Mouse (Mus musculus) hindbrain, embryonic 15.5 days (tissue): Measurements from ENCODE around the gene Cit. TPM values are rescaled to one million over a fixed set of nuclear protein-coding genes. Genes with fewer than 3 reads are reported as not detected.

Source experiments
- ATAC-seq: fragments of 200-750 bp; cut with Nextera tagmentation; 2 replicates; pipeline ENCODE4 v1.8.0; 2017; ENCODE audit warnings: low read depth, moderate number of reproducible peaks, moderate TSS enrichment; ENCODE audit not compliant: low FRiP score
- H3K27ac ChIP-seq: fragments of 300-500 bp; sonication (generic); replicated peaks from 2 replicates; pipeline ENCODE4 v1.5.1; 2015; ENCODE audit warnings: mild to moderate bottlenecking, inconsistent platforms
- H3K27me3 ChIP-seq: fragments of 300-500 bp; sonication (generic); 2 replicates; pipeline ENCODE4 v1.6.1; 2015; ENCODE audit warnings: control low read depth, inconsistent platforms
- H3K36me3 ChIP-seq: fragments of 300-500 bp; sonication (generic); 2 replicates; pipeline ENCODE4 v1.6.1; 2015; ENCODE audit warnings: control low read depth, inconsistent platforms
- H3K4me1 ChIP-seq: fragments of 300-500 bp; sonication (generic); replicated peaks from 2 replicates; pipeline ENCODE4 v1.6.1; 2015; ENCODE audit warnings: control low read depth, inconsistent platforms
- H3K4me2 ChIP-seq: fragments of 300-500 bp; sonication (generic); 2 replicates; pipeline ENCODE4 v1.6.1; 2015; ENCODE audit warnings: moderate library complexity, mild to moderate bottlenecking, inconsistent platforms
- H3K4me3 ChIP-seq: fragments of 300-500 bp; sonication (generic); 2 replicates; pipeline ENCODE4 v1.5.1; 2015; ENCODE audit warnings: mild to moderate bottlenecking, inconsistent platforms
- H3K9ac ChIP-seq: fragments of 300-500 bp; sonication (generic); 2 replicates; pipeline ENCODE4 v1.6.1; 2015; ENCODE audit warnings: inconsistent platforms
- H3K9me3 ChIP-seq: fragments of 300-500 bp; sonication (generic); 2 replicates; pipeline ENCODE4 v1.6.1; 2016; ENCODE audit warnings: control low read depth, inconsistent platforms
- WGBS: fragments of 180-500 bp; shearing (Covaris S2); methylation state at CpG from one replicate; pipeline ENCODE4 v1.1.7; 2015; 5-methylcytosine and 5-hydroxymethylcytosine counted together
- polyA plus RNA-seq: library from polyadenylated mRNA; unstranded; fragments of >200 nt; fragmentation: Nextera tagmentation; extraction: Ambion mirVana; gene quantifications from 2 replicates; pipeline ENCODE4 v1.2.1, GENCODE M21; 2015

Cit gene
- polyA plus RNA-seq, 1 experiment from 2014 or later, result 30.2 TPM

- peaks cover 21% of the 10 kb centered on the region for H3K4me1 ChIP-seq
- no peak for ATAC-seq
- no peak overlapping the region for H3K4me2 ChIP-seq
- no peaks in the 10 kb centered on the region for H3K27me3 ChIP-seq
- H3K36me3 ChIP-seq, result peaks cover 59% of the 10 kb centered on the region
- 76% methylated on average over 11 of the region's 11 CpGs for WGBS
- no peak overlapping the region for H3K9ac ChIP-seq
- no peak overlapping the region for H3K4me3 ChIP-seq
- no peaks in the 10 kb centered on the region for H3K9me3 ChIP-seq
- H3K27ac ChIP-seq, result no peak overlapping the region
Measured at GRCm38 (mm10) chr5:116019371-116019770, 174.3 kb downstream of the Cit start.

- H3K36me3 ChIP-seq, result peaks cover 37% of the 10 kb centered on the region
- H3K9ac ChIP-seq, result no peak overlapping the region
- H3K4me2 ChIP-seq, result no peak overlapping the region
- no peaks in the 10 kb centered on the region for H3K27me3 ChIP-seq
- H3K9me3 ChIP-seq, result no peaks in the 10 kb centered on the region
- H3K4me1 ChIP-seq, result peaks cover 21% of the 10 kb centered on the region
- H3K27ac ChIP-seq, result no peak overlapping the region
- WGBS, result 93% methylated on average over 14 of the region's 14 CpGs
- ATAC-seq, result no peak
- H3K4me3 ChIP-seq, result no peak overlapping the region
Measured at GRCm38 (mm10) chr5:116021552-116021951, 176.5 kb downstream of the Cit start.

GRCm38 (mm10) chr5:116022131-116022530, 177.1 kb downstream of the Cit start:
- Histone ChIP-seq H3K9me3 (no peaks in the 10 kb centered on the region), H3K27ac (no peak overlapping the region), H3K27me3 (no peaks in the 10 kb centered on the region), H3K4me3 (no peak overlapping the region), H3K9ac (no peak overlapping the region), H3K36me3 (peaks cover 31% of the 10 kb centered on the region), H3K4me1 (peaks cover 21% of the 10 kb centered on the region), H3K4me2 (no peak overlapping the region)
- 93% methylated on average over 12 of the region's 12 CpGs for WGBS
- ATAC-seq, result no peak

- 89% methylated on average over 7 of the region's 7 CpGs for WGBS
- Histone ChIP-seq H3K4me2 (peak overlapping the region; percentile 77), H3K27me3 (no peaks in the 10 kb centered on the region), H3K36me3 (peaks cover 25% of the 10 kb centered on the region), H3K9me3 (no peaks in the 10 kb centered on the region), H3K9ac (no peak overlapping the region), H3K4me1 (peaks cover 21% of the 10 kb centered on the region), H3K4me3 (peak overlapping the region; percentile 88), H3K27ac (no peak overlapping the region)
- no peak for ATAC-seq
Measured at GRCm38 (mm10) chr5:116022658-116023200, 177.7 kb downstream of the Cit start.

- WGBS, result 39% methylated on average over 8 of the region's 8 CpGs
- Histone ChIP-seq H3K27me3 (no peaks in the 10 kb centered on the region), H3K9me3 (no peaks in the 10 kb centered on the region), H3K27ac (no peak overlapping the region), H3K4me3 (peak overlapping the region; percentile 88), H3K4me2 (peak overlapping the region; percentile 77), H3K9ac (peak overlapping the region; percentile 80; the same call in 1 of the 2 replicates), H3K36me3 (peaks cover 21% of the 10 kb centered on the region), H3K4me1 (peaks cover 21% of the 10 kb centered on the region)
- no peak for ATAC-seq
Measured at GRCm38 (mm10) chr5:116023251-116023661, 178.2 kb downstream of the Cit start.

- peak overlapping the region; percentile 82 for H3K27ac ChIP-seq
- H3K9me3 ChIP-seq, result no peaks in the 10 kb centered on the region
- peak overlapping the region; percentile 77 for H3K4me2 ChIP-seq
- no peaks in the 10 kb centered on the region for H3K27me3 ChIP-seq
- peaks cover 21% of the 10 kb centered on the region for H3K4me1 ChIP-seq
- peak overlapping the region; percentile 80 for H3K9ac ChIP-seq
- peak overlapping the region; percentile 88 for H3K4me3 ChIP-seq
- under 1% methylated on average over 28 of the region's 28 CpGs for WGBS
- peak; percentile 80 for ATAC-seq
- peaks cover 15% of the 10 kb centered on the region for H3K36me3 ChIP-seq
Measured at GRCm38 (mm10) chr5:116023821-116024284, 178.8 kb downstream of the Cit start.

- Histone ChIP-seq H3K9ac (peak within 1 kb of the TSS; percentile 80), H3K27ac (peak within 1 kb of the TSS; percentile 82), H3K4me3 (peak within 1 kb of the TSS; percentile 88), H3K9me3 (no peaks in the 10 kb centered on the region), H3K36me3 (peaks cover 11% of the 10 kb centered on the region), H3K4me1 (peaks cover 21% of the 10 kb centered on the region), H3K4me2 (peak within 1 kb of the TSS; percentile 77), H3K27me3 (no peaks in the 10 kb centered on the region)
- ATAC-seq, result peak; percentile 98
- WGBS, result under 1% methylated on average over 46 of the region's 46 CpGs
Measured at GRCm38 (mm10) chr5:116024327-116024739, 179.3 kb downstream of the Cit start, which contains the start of gene Prkab1. Prkab1 (minus strand) TSS chr5:116024508.

GRCm38 (mm10) chr5:116026107-116026506, 181.0 kb downstream of the Cit start:
- WGBS, result 95% methylated on average over 5 of the region's 5 CpGs
- ATAC-seq, result no peak
- no peak overlapping the region for H3K27ac ChIP-seq

GRCm38 (mm10) chr5:116026561-116026960, 181.5 kb downstream of the Cit start:
- H3K9ac ChIP-seq, result no peak overlapping the region
- no peak overlapping the region for H3K4me2 ChIP-seq
- no peaks in the 10 kb centered on the region for H3K36me3 ChIP-seq
- 94% methylated on average over 14 of the region's 14 CpGs for WGBS
- no peak for ATAC-seq
- H3K27ac ChIP-seq, result no peak overlapping the region
- peaks cover 31% of the 10 kb centered on the region for H3K4me1 ChIP-seq
- H3K4me3 ChIP-seq, result no peak overlapping the region
- H3K27me3 ChIP-seq, result no peaks in the 10 kb centered on the region
- no peaks in the 10 kb centered on the region for H3K9me3 ChIP-seq

More at GRCm38 (mm10) chr5:116026107-116026506, 181.0 kb downstream of the Cit start:
- Histone ChIP-seq H3K4me1 (peaks cover 28% of the 10 kb centered on the region), H3K9me3 (no peaks in the 10 kb centered on the region), H3K9ac (no peak overlapping the region), H3K36me3 (no peaks in the 10 kb centered on the region), H3K27me3 (no peaks in the 10 kb centered on the region), H3K4me2 (no peak overlapping the region), H3K4me3 (no peak overlapping the region)

- H3K9me3 ChIP-seq, result no peaks in the 10 kb centered on the region
- H3K4me1 ChIP-seq, result peaks cover 12% of the 10 kb centered on the region
- no peaks in the 10 kb centered on the region for H3K36me3 ChIP-seq
- H3K27me3 ChIP-seq, result no peaks in the 10 kb centered on the region
- ATAC-seq, result no peak
- no peak overlapping the region for H3K4me3 ChIP-seq
- H3K4me2 ChIP-seq, result no peak overlapping the region
- H3K27ac ChIP-seq, result no peak overlapping the region
- 82% methylated on average over 7 of the region's 7 CpGs for WGBS
- no peak overlapping the region for H3K9ac ChIP-seq
Measured at GRCm38 (mm10) chr5:116029071-116029470, 184.0 kb downstream of the Cit start.

- H3K4me3 ChIP-seq, result peak overlapping the region; percentile 24
- H3K9ac ChIP-seq, result peak overlapping the region; percentile 9; the same call in 1 of the 2 replicates
- 4% methylated on average over 19 of the region's 19 CpGs for WGBS
- ATAC-seq, result peak; percentile 68
- H3K27ac ChIP-seq, result no peak overlapping the region
- no peaks in the 10 kb centered on the region for H3K9me3 ChIP-seq
- H3K4me2 ChIP-seq, result peak overlapping the region; percentile 50
- peaks cover 12% of the 10 kb centered on the region for H3K4me1 ChIP-seq
- no peaks in the 10 kb centered on the region for H3K36me3 ChIP-seq
- no peaks in the 10 kb centered on the region for H3K27me3 ChIP-seq
Measured at GRCm38 (mm10) chr5:116030566-116031189, 185.6 kb downstream of the Cit start.

- peaks cover 12% of the 10 kb centered on the region for H3K4me1 ChIP-seq
- peak overlapping the region; percentile 24 for H3K4me3 ChIP-seq
- H3K27ac ChIP-seq, result 0 out of 2 replicates have a peak overlapping the region, but pooled peaks have one; percentile 39
- H3K27me3 ChIP-seq, result no peaks in the 10 kb centered on the region
- no peaks in the 10 kb centered on the region for H3K9me3 ChIP-seq
- 4% methylated on average over 14 of the region's 14 CpGs for WGBS
- H3K36me3 ChIP-seq, result no peaks in the 10 kb centered on the region
- H3K4me2 ChIP-seq, result peak overlapping the region; percentile 50
- peak; percentile 35 for ATAC-seq
- no peak overlapping the region for H3K9ac ChIP-seq
Measured at GRCm38 (mm10) chr5:116031190-116031577, 186.1 kb downstream of the Cit start.
